Mouse (Mus musculus): Measurements from ENCODE around the gene Optc. TPM values are rescaled to one million over a fixed set of nuclear protein-coding genes. Genes with fewer than 3 reads are reported as not detected.
A peak's percentile ranks its signal among the peaks of the same experiment; 100 is the strongest.

The Optc gene
- polyA plus RNA-seq, 1 experiment from 2014 or later = 1.0 TPM

- Histone ChIP-seq H3K4me1 (ENCODE audit: control insufficient read depth, insufficient read depth, low read length) (peaks cover 29% of the 10 kb centered on the region), H3K36me3 (ENCODE audit: control insufficient read depth, insufficient read depth, low read length) (no peaks in the 10 kb centered on the region), H3K9me3 (replicated peaks; ENCODE audit: control insufficient read depth, low read length) (no peaks in the 10 kb centered on the region), H3K4me2 (no peak overlapping the region), H3K9ac (ENCODE audit: low read depth, low read length) (no peak overlapping the region), H3K4me3 (ENCODE audit: low read depth, low read length) (no peak overlapping the region), H3K27ac (ENCODE audit: low read depth, low read length) (no peak overlapping the region), H3K27me3 (ENCODE audit: control insufficient read depth, insufficient read depth, low read length) (no peaks in the 10 kb centered on the region)
- no peak for ATAC-seq (replicated peaks; ENCODE audit: insufficient number of reproducible peaks, low FRiP score, low TSS enrichment)
- 75% methylated on average over 6 of the region's 6 CpGs for WGBS (ENCODE audit: insufficient replicate concordance)
These were observed 10.5 kb downstream of the Optc start for GRCm38 (mm10) chr1:133897293-133897692.

DNA sequence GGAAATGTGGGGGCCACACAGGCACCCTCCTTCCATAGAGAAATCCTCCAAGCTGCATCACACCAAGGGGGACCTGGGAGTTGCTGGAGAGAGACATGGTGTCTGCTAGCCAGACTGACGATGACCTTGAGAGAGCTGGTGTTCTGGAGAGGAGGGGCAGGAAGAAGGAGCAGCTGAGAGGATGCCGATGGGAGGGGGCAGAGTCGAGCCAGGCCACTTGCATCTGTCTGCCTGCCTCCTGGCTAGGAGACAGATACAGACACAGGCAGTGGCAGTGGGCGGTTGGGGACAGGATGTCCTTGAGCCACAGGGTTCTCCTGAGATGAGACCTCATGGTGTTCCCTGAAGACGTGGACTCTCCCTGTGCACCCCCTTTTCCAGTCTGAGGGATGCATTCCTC lies 16.3 kb downstream of the Optc start:
- Histone ChIP-seq H3K36me3 (ENCODE audit: control insufficient read depth, insufficient read depth, low read length) (no peaks in the 10 kb centered on the region), H3K9me3 (replicated peaks; ENCODE audit: control insufficient read depth, low read length) (no peaks in the 10 kb centered on the region), H3K4me1 (ENCODE audit: control insufficient read depth, insufficient read depth, low read length) (peaks cover 61% of the 10 kb centered on the region), H3K27me3 (ENCODE audit: control insufficient read depth, insufficient read depth, low read length) (0 out of 2 replicates have a peak, but pooled peaks cover 2% of the 10 kb centered on the region), H3K9ac (ENCODE audit: low read depth, low read length) (no peak overlapping the region), H3K4me3 (ENCODE audit: low read depth, low read length) (no peak overlapping the region), H3K27ac (ENCODE audit: low read depth, low read length) (peak overlapping the region; percentile 57), H3K4me2 (0 out of 2 replicates have a peak overlapping the region, but pooled peaks have one; percentile 19)
- peak; percentile 41; the same call in 1 of the 2 replicates for ATAC-seq (replicated peaks; ENCODE audit: insufficient number of reproducible peaks, low FRiP score, low TSS enrichment)
- WGBS (ENCODE audit: insufficient replicate concordance) = 4% methylated on average over 5 of the region's 5 CpGs

GRCm38 (mm10) chr1:133889949-133890598 lies 17.7 kb downstream of the Optc start:
- no peak for ATAC-seq (replicated peaks; ENCODE audit: insufficient number of reproducible peaks, low FRiP score, low TSS enrichment)
- Histone ChIP-seq H3K9me3 (replicated peaks; ENCODE audit: control insufficient read depth, low read length) (no peaks in the 10 kb centered on the region), H3K4me2 (peak overlapping the region; percentile 54), H3K4me3 (ENCODE audit: low read depth, low read length) (peak overlapping the region; percentile 12; the same call in 1 of the 2 replicates), H3K36me3 (ENCODE audit: control insufficient read depth, insufficient read depth, low read length) (no peaks in the 10 kb centered on the region), H3K27ac (ENCODE audit: low read depth, low read length) (peak overlapping the region; percentile 41), H3K27me3 (ENCODE audit: control insufficient read depth, insufficient read depth, low read length) (0 out of 2 replicates have a peak, but pooled peaks cover 2% of the 10 kb centered on the region), H3K4me1 (ENCODE audit: control insufficient read depth, insufficient read depth, low read length) (peaks cover 50% of the 10 kb centered on the region), H3K9ac (ENCODE audit: low read depth, low read length) (peak overlapping the region; percentile 43; the same call in 1 of the 2 replicates)
- WGBS (ENCODE audit: insufficient replicate concordance) = 16% methylated on average over 20 of the region's 20 CpGs

GRCm38 (mm10) chr1:133887538-133888250 lies 20.1 kb downstream of the Optc start:
- Histone ChIP-seq H3K27ac (ENCODE audit: low read depth, low read length) (no peak overlapping the region), H3K9me3 (replicated peaks; ENCODE audit: control insufficient read depth, low read length) (no peaks in the 10 kb centered on the region), H3K4me2 (no peak overlapping the region), H3K4me3 (ENCODE audit: low read depth, low read length) (no peak overlapping the region), H3K27me3 (ENCODE audit: control insufficient read depth, insufficient read depth, low read length) (0 out of 2 replicates have a peak, but pooled peaks cover 2% of the 10 kb centered on the region), H3K9ac (ENCODE audit: low read depth, low read length) (no peak overlapping the region), H3K4me1 (ENCODE audit: control insufficient read depth, insufficient read depth, low read length) (peaks cover 42% of the 10 kb centered on the region), H3K36me3 (ENCODE audit: control insufficient read depth, insufficient read depth, low read length) (no peaks in the 10 kb centered on the region)
- no peak for ATAC-seq (replicated peaks; ENCODE audit: insufficient number of reproducible peaks, low FRiP score, low TSS enrichment)
- 70% methylated on average over 5 of the region's 5 CpGs for WGBS (ENCODE audit: insufficient replicate concordance)

GRCm38 (mm10) chr1:133887044-133887443 lies 20.8 kb downstream of the Optc start:
- no peaks in the 10 kb centered on the region for H3K9me3 ChIP-seq (replicated peaks; ENCODE audit: control insufficient read depth, low read length)
- H3K27ac ChIP-seq (ENCODE audit: low read depth, low read length) = no peak overlapping the region
- 12% methylated on average over 8 of the region's 8 CpGs for WGBS (ENCODE audit: insufficient replicate concordance)
- no peak for ATAC-seq (replicated peaks; ENCODE audit: insufficient number of reproducible peaks, low FRiP score, low TSS enrichment)
- H3K27me3 ChIP-seq (ENCODE audit: control insufficient read depth, insufficient read depth, low read length) = 0 out of 2 replicates have a peak, but pooled peaks cover 2% of the 10 kb centered on the region
- H3K4me1 ChIP-seq (ENCODE audit: control insufficient read depth, insufficient read depth, low read length) = peaks cover 41% of the 10 kb centered on the region
- no peaks in the 10 kb centered on the region for H3K36me3 ChIP-seq (ENCODE audit: control insufficient read depth, insufficient read depth, low read length)
- H3K4me3 ChIP-seq (ENCODE audit: low read depth, low read length) = no peak overlapping the region
- no peak overlapping the region; the same call in 1 of the 2 replicates for H3K9ac ChIP-seq (ENCODE audit: low read depth, low read length)
- peak overlapping the region; percentile 16; the same call in 1 of the 2 replicates for H3K4me2 ChIP-seq

- Histone ChIP-seq H3K9ac (ENCODE audit: low read depth, low read length) (peak overlapping the region; percentile 0; the same call in 1 of the 2 replicates), H3K4me3 (ENCODE audit: low read depth, low read length) (no peak overlapping the region), H3K4me1 (ENCODE audit: control insufficient read depth, insufficient read depth, low read length) (peaks cover 40% of the 10 kb centered on the region), H3K36me3 (ENCODE audit: control insufficient read depth, insufficient read depth, low read length) (no peaks in the 10 kb centered on the region), H3K4me2 (no peak overlapping the region), H3K9me3 (replicated peaks; ENCODE audit: control insufficient read depth, low read length) (no peaks in the 10 kb centered on the region), H3K27ac (ENCODE audit: low read depth, low read length) (no peak overlapping the region), H3K27me3 (ENCODE audit: control insufficient read depth, insufficient read depth, low read length) (0 out of 2 replicates have a peak, but pooled peaks cover 2% of the 10 kb centered on the region)
- ATAC-seq (replicated peaks; ENCODE audit: insufficient number of reproducible peaks, low FRiP score, low TSS enrichment) = no peak
- 45% methylated on average over 6 of the region's 6 CpGs for WGBS (ENCODE audit: insufficient replicate concordance)
These were observed 21.4 kb downstream of the Optc start for GRCm38 (mm10) chr1:133886431-133886830.

- WGBS (ENCODE audit: insufficient replicate concordance) = 87% methylated on average over 7 of the region's 7 CpGs
- no peak for ATAC-seq (replicated peaks; ENCODE audit: insufficient number of reproducible peaks, low FRiP score, low TSS enrichment)
These were observed 22.0 kb downstream of the Optc start for GRCm38 (mm10) chr1:133885811-133886210.

GRCm38 (mm10) chr1:133884746-133885145 lies 23.1 kb downstream of the Optc start:
- Histone ChIP-seq H3K9ac (ENCODE audit: low read depth, low read length) (no peak overlapping the region), H3K27ac (ENCODE audit: low read depth, low read length) (no peak overlapping the region), H3K4me2 (no peak overlapping the region), H3K27me3 (ENCODE audit: control insufficient read depth, insufficient read depth, low read length) (0 out of 2 replicates have a peak, but pooled peaks cover 2% of the 10 kb centered on the region), H3K9me3 (replicated peaks; ENCODE audit: control insufficient read depth, low read length) (no peaks in the 10 kb centered on the region), H3K4me1 (ENCODE audit: control insufficient read depth, insufficient read depth, low read length) (peaks cover 35% of the 10 kb centered on the region), H3K36me3 (ENCODE audit: control insufficient read depth, insufficient read depth, low read length) (no peaks in the 10 kb centered on the region), H3K4me3 (ENCODE audit: low read depth, low read length) (no peak overlapping the region)
- no peak for ATAC-seq (replicated peaks; ENCODE audit: insufficient number of reproducible peaks, low FRiP score, low TSS enrichment)
- WGBS (ENCODE audit: insufficient replicate concordance) = 75% methylated on average over 9 of the region's 9 CpGs

More at GRCm38 (mm10) chr1:133885811-133886210, 22.0 kb downstream of the Optc start:
- no peaks in the 10 kb centered on the region for H3K9me3 ChIP-seq (replicated peaks; ENCODE audit: control insufficient read depth, low read length)
- no peak overlapping the region for H3K9ac ChIP-seq (ENCODE audit: low read depth, low read length)
- H3K27me3 ChIP-seq (ENCODE audit: control insufficient read depth, insufficient read depth, low read length) = 0 out of 2 replicates have a peak, but pooled peaks cover 2% of the 10 kb centered on the region
- H3K4me2 ChIP-seq = no peak overlapping the region
- H3K4me3 ChIP-seq (ENCODE audit: low read depth, low read length) = no peak overlapping the region
- no peak overlapping the region for H3K27ac ChIP-seq (ENCODE audit: low read depth, low read length)
- peaks cover 40% of the 10 kb centered on the region for H3K4me1 ChIP-seq (ENCODE audit: control insufficient read depth, insufficient read depth, low read length)
- no peaks in the 10 kb centered on the region for H3K36me3 ChIP-seq (ENCODE audit: control insufficient read depth, insufficient read depth, low read length)
